In the genomic region with DNA sequence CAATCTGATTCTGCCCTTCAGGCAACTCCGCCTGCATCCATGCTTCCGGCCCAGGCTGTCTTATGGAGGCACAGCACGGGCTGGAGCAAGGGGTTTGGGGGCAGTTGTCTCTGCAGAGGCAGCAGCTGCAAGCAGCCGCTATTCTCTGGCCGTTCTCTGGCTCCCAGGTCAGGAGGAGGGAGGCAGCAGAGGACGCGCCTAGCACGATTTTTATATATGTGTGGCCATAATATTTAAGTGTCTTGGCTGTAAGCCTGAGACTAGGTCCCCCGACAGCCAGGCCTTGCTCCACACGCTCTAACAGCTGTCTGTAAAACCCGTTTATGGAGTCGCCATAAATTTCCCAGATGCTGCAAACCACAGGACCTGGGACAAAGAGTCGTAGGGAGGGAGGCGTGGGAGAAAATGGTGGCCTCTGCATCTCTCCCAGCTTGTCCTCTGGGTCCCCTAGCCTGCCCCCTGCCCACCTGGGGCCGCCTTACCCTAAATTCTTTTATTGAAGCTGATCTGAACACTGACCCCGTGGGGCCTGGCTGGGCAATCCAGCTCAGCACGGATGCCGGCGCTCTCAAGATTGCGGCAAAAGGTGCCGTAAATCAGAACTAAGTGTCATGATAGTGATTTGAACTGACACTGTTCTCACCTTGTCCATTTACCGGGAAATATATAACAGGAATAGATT, we compare ENCODE assay signal across 8 mouse cellular contexts. TPM values are rescaled to one million over a fixed set of nuclear protein-coding genes. Genes with fewer than 3 reads are reported as not detected.
A peak's percentile ranks its signal among the peaks of the same experiment; 100 is the strongest.
DNase-seq lines count a peak whose midpoint lies in the region; ATAC-seq lines count a peak whose summit lies in the region.

No protein-coding gene starts in this region.

- peak; percentile 35 for DNase-seq in midbrain, embryonic 10.5 days (ENCODE audit: low spot score)
- peak; percentile 47 for DNase-seq in heart, postnatal 4 days
- DNase-seq in testis, postnatal 14 days (ENCODE audit: low spot score), result peak; percentile 11
- DNase-seq in left cerebral cortex, postnatal 4 days, result no peak
- no peak for DNase-seq in layer of hippocampus, postnatal 14 days (ENCODE audit: low spot score in 2 of 2)
- DNase-seq in layer of hippocampus, adult 11-12 months (ENCODE audit: low spot score), result no peak

- ATAC-seq in midbrain, embryonic 16.5 days, result no peak
- ATAC-seq in limb, embryonic 12.5 days (ENCODE audit: insufficient number of reproducible peaks, insufficient read depth, low FRiP score, low TSS enrichment, low read depth), result peak; percentile 93

- H3K27me3 ChIP-seq in midbrain, embryonic 10.5 days (ENCODE audit: low read depth, poor library complexity, severe bottlenecking), result peaks cover 35% of the 10 kb centered on the region
- no peaks in the 10 kb centered on the region for H3K27me3 ChIP-seq in midbrain, embryonic 16.5 days (ENCODE audit: control insufficient read depth, insufficient read depth, low read depth, low read length)
- peaks cover 41% of the 10 kb centered on the region for H3K27me3 ChIP-seq in limb, embryonic 12.5 days

- 26% methylated on average over 22 of the region's 22 CpGs for WGBS in midbrain, embryonic 10.5 days
- 17% methylated on average over 22 of the region's 22 CpGs for WGBS in midbrain, embryonic 16.5 days
- WGBS in limb, embryonic 12.5 days, result 3% methylated on average over 22 of the region's 22 CpGs

- H3K9ac ChIP-seq in midbrain, embryonic 16.5 days (ENCODE audit: low read depth, low read length), result no peak overlapping the region
- peak overlapping the region; percentile 28; the same call in 1 of the 2 replicates for H3K9ac ChIP-seq in limb, embryonic 12.5 days (replicated peaks)

- no peak overlapping the region for H3K4me2 ChIP-seq in midbrain, embryonic 16.5 days (ENCODE audit: low read length)
- peak overlapping the region; percentile 54 for H3K4me2 ChIP-seq in limb, embryonic 12.5 days

- peak overlapping the region; percentile 33 for H3K4me3 ChIP-seq in midbrain, embryonic 10.5 days
- H3K4me3 ChIP-seq in midbrain, embryonic 16.5 days (ENCODE audit: low read depth, low read length), result no peak overlapping the region
- H3K4me3 ChIP-seq in limb, embryonic 12.5 days (replicated peaks), result peak overlapping the region; percentile 17

- intact Hi-C loops in left cerebral cortex, postnatal 4 days (cut with DNase I), result no loop called here

- peak overlapping the region; percentile 78 for H3K27ac ChIP-seq in midbrain, embryonic 10.5 days (replicated peaks)
- no peak overlapping the region for H3K27ac ChIP-seq in midbrain, embryonic 16.5 days (ENCODE audit: low read length)
- H3K27ac ChIP-seq in limb, embryonic 12.5 days, result peak overlapping the region; percentile 85

- no peaks in the 10 kb centered on the region for H3K9me3 ChIP-seq in midbrain, embryonic 10.5 days (replicated peaks)
- H3K9me3 ChIP-seq in midbrain, embryonic 16.5 days (replicated peaks; ENCODE audit: control insufficient read depth, low read length, poor library complexity, severe bottlenecking), result no peaks in the 10 kb centered on the region
- H3K9me3 ChIP-seq in limb, embryonic 12.5 days, result no peaks in the 10 kb centered on the region

- peaks cover 38% of the 10 kb centered on the region for H3K4me1 ChIP-seq in midbrain, embryonic 10.5 days
- H3K4me1 ChIP-seq in midbrain, embryonic 16.5 days (ENCODE audit: control insufficient read depth, insufficient read depth, low read length), result peaks cover 5% of the 10 kb centered on the region; the same call in 1 of the 2 replicates
- H3K4me1 ChIP-seq in limb, embryonic 12.5 days (replicated peaks), result peaks cover 32% of the 10 kb centered on the region

- no peaks in the 10 kb centered on the region for H3K36me3 ChIP-seq in midbrain, embryonic 10.5 days
- H3K36me3 ChIP-seq in midbrain, embryonic 16.5 days (ENCODE audit: control insufficient read depth, insufficient read depth, low read length), result no peaks in the 10 kb centered on the region
- H3K36me3 ChIP-seq in limb, embryonic 12.5 days, result no peaks in the 10 kb centered on the region

RNA-seq across cellular contexts. Expression of a gene that starts 32.3 kb away (rescaled TPM):
- polyA plus RNA-seq in midbrain, embryonic 10.5 days (2016; fragmentation: Nextera tagmentation; extraction: Ambion mirVana), result 19.0 and 23.5 TPM in 2 replicates
- polyA plus RNA-seq in midbrain, embryonic 16.5 days (2015; fragmentation: Nextera tagmentation; extraction: Ambion mirVana), result 56.9 and 70.2 TPM in 2 replicates
- total RNA-seq in heart, postnatal 4 days (2021), result 10 to 100 TPM; 28.1 to 29.3 TPM
- polyA plus RNA-seq in limb, embryonic 12.5 days (2016; fragmentation: Nextera tagmentation; extraction: Ambion mirVana), result 25.5 and 27.3 TPM in 2 replicates
- 100 to 1,000 TPM; 142 to 149 TPM for total RNA-seq in left cerebral cortex, postnatal 4 days (2021)
- total RNA-seq in layer of hippocampus, postnatal 14 days (2021), result 10 to 100 TPM; 95.0 to 98.6 TPM

Comparison
In these comparisons a context has a peak if more than half of its experiments do, and no peak if none do; other contexts are left out.
1. DNase-seq: peak in midbrain, embryonic 10.5 days (single experiment), heart, postnatal 4 days (single experiment) and testis, postnatal 14 days (single experiment); none in left cerebral cortex, postnatal 4 days (single experiment), layer of hippocampus, postnatal 14 days (0 of 2) and layer of hippocampus, adult 11-12 months (single experiment).